Mouse (Mus musculus) kidney, embryonic 16.5 days (tissue): ENCODE data around the gene Prima1. TPM values are rescaled to one million over a fixed set of nuclear protein-coding genes. Genes with fewer than 3 reads are reported as not detected.

Experiments
- ATAC-seq: fragments of 200-750 bp; cut with Nextera tagmentation; 2 replicates; pipeline ENCODE4 v1.8.0; 2017; ENCODE audit warnings: moderate TSS enrichment; ENCODE audit not compliant: low FRiP score, low TSS enrichment
- H3K27ac ChIP-seq: fragments of 300-500 bp; sonication (generic); 2 replicates; pipeline ENCODE4 v1.5.1; 2014; ENCODE audit warnings: low read length
- H3K27me3 ChIP-seq: fragments of 300-500 bp; sonication (generic); 2 replicates; pipeline ENCODE4 v1.6.1; 2014; ENCODE audit warnings: low read length, control low read depth, mixed read lengths; ENCODE audit not compliant: insufficient read depth
- H3K36me3 ChIP-seq: fragments of 300-500 bp; sonication (generic); 2 replicates; pipeline ENCODE4 v1.6.1; 2014; ENCODE audit warnings: low read length, control low read depth, mixed read lengths; ENCODE audit not compliant: insufficient read depth
- H3K4me1 ChIP-seq: fragments of 300-500 bp; sonication (generic); 2 replicates; pipeline ENCODE4 v1.6.1; 2014; ENCODE audit warnings: low read length, control low read depth, mixed read lengths; ENCODE audit not compliant: insufficient read depth
- H3K4me2 ChIP-seq: fragments of 300-500 bp; sonication (generic); replicated peaks from 2 replicates; pipeline ENCODE4 v1.6.1; 2014; ENCODE audit warnings: low read depth, low read length
- H3K4me3 ChIP-seq: fragments of 300-500 bp; sonication (generic); 2 replicates; pipeline ENCODE4 v1.5.1; 2014; ENCODE audit warnings: mild to moderate bottlenecking, low read length
- H3K9ac ChIP-seq: fragments of 300-500 bp; sonication (generic); replicated peaks from 2 replicates; pipeline ENCODE4 v1.6.1; 2014; ENCODE audit warnings: low read length
- H3K9me3 ChIP-seq: fragments of 300-500 bp; sonication (generic); 2 replicates; pipeline ENCODE4 v1.6.1; 2016; ENCODE audit warnings: low read length, control low read depth
- WGBS: fragments of 180-500 bp; shearing (Covaris S2); extraction: QIAGEN DNeasy Blood & Tissue Kit; methylation state at CpG from one replicate; pipeline ENCODE4 v1.1.7; 2014; 5-methylcytosine and 5-hydroxymethylcytosine counted together
- polyA plus RNA-seq: library from polyadenylated mRNA; unstranded; fragments of >200 nt; fragmentation: Nextera tagmentation; extraction: Ambion mirVana; gene quantifications from 2 replicates; pipeline ENCODE4 v1.2.1, GENCODE M21; 2015

Prima1 gene
- polyA plus RNA-seq, 1 experiment from 2014 or later = 0.47 TPM

GRCm38 (mm10) chr12:103164101-103165030 is 77.6 kb downstream of the Prima1 start:
- Histone ChIP-seq H3K9me3 (no peaks in the 10 kb centered on the region), H3K4me2 (no peak overlapping the region), H3K9ac (no peak overlapping the region), H3K4me1 (peaks cover 8% of the 10 kb centered on the region), H3K4me3 (no peak overlapping the region), H3K27ac (no peak overlapping the region), H3K27me3 (no peaks in the 10 kb centered on the region), H3K36me3 (no peaks in the 10 kb centered on the region)
- ATAC-seq = no peak
- 45% methylated on average over 14 of the region's 14 CpGs for WGBS

- 79% methylated on average over 10 of the region's 10 CpGs for WGBS
- Histone ChIP-seq H3K4me1 (peaks cover 2% of the 10 kb centered on the region; the same call in 1 of the 2 replicates), H3K9ac (no peak overlapping the region), H3K27ac (no peak overlapping the region), H3K36me3 (no peaks in the 10 kb centered on the region), H3K4me3 (no peak overlapping the region), H3K9me3 (no peaks in the 10 kb centered on the region), H3K4me2 (no peak overlapping the region), H3K27me3 (0 out of 2 replicates have a peak, but pooled peaks cover 2% of the 10 kb centered on the region)
- no peak for ATAC-seq
Observed at GRCm38 (mm10) chr12:103163596-103163995, 78.4 kb downstream of the Prima1 start.

GRCm38 (mm10) chr12:103160721-103161120 is 81.2 kb downstream of the Prima1 start:
- Histone ChIP-seq H3K27me3 (0 out of 2 replicates have a peak, but pooled peaks cover 2% of the 10 kb centered on the region), H3K4me1 (no peaks in the 10 kb centered on the region), H3K4me3 (no peak overlapping the region), H3K4me2 (no peak overlapping the region), H3K9me3 (no peaks in the 10 kb centered on the region), H3K9ac (no peak overlapping the region), H3K36me3 (no peaks in the 10 kb centered on the region), H3K27ac (no peak overlapping the region)
- no peak for ATAC-seq
- 82% methylated on average over 4 of the region's 4 CpGs for WGBS

- no peak overlapping the region for H3K4me2 ChIP-seq
- H3K4me3 ChIP-seq = no peak overlapping the region
- no peaks in the 10 kb centered on the region for H3K36me3 ChIP-seq
- H3K9me3 ChIP-seq = 0 out of 2 replicates have a peak, but pooled peaks cover 2% of the 10 kb centered on the region
- 73% methylated on average over 8 of the region's 8 CpGs for WGBS
- H3K27me3 ChIP-seq = 0 out of 2 replicates have a peak, but pooled peaks cover 2% of the 10 kb centered on the region
- ATAC-seq = no peak
- no peaks in the 10 kb centered on the region for H3K4me1 ChIP-seq
- no peak overlapping the region for H3K27ac ChIP-seq
- no peak overlapping the region for H3K9ac ChIP-seq
Observed at GRCm38 (mm10) chr12:103159016-103159415, 82.9 kb downstream of the Prima1 start.

GRCm38 (mm10) chr12:103157129-103157910 is 84.6 kb downstream of the Prima1 start:
- ATAC-seq = 0 out of 2 replicates have a peak, but pooled peaks have one; percentile 57

GRCm38 (mm10) chr12:103155406-103155805 is 86.5 kb downstream of the Prima1 start:
- 0 out of 2 replicates have a peak, but pooled peaks cover 2% of the 10 kb centered on the region for H3K9me3 ChIP-seq
- H3K9ac ChIP-seq = no peak overlapping the region
- no peak overlapping the region for H3K27ac ChIP-seq
- H3K36me3 ChIP-seq = no peaks in the 10 kb centered on the region
- H3K4me1 ChIP-seq = no peaks in the 10 kb centered on the region
- 77% methylated on average over 3 of the region's 3 CpGs for WGBS
- H3K4me3 ChIP-seq = no peak overlapping the region
- 0 out of 2 replicates have a peak, but pooled peaks cover 2% of the 10 kb centered on the region for H3K27me3 ChIP-seq
- no peak for ATAC-seq
- no peak overlapping the region for H3K4me2 ChIP-seq

More at GRCm38 (mm10) chr12:103157129-103157910, 84.6 kb downstream of the Prima1 start:
- H3K9me3 ChIP-seq = 0 out of 2 replicates have a peak, but pooled peaks cover 2% of the 10 kb centered on the region
- 0 out of 2 replicates have a peak overlapping the region, but pooled peaks have one; percentile 25 for H3K9ac ChIP-seq
- 0 out of 2 replicates have a peak, but pooled peaks cover 2% of the 10 kb centered on the region for H3K27me3 ChIP-seq
- H3K4me3 ChIP-seq = no peak overlapping the region
- no peak overlapping the region for H3K4me2 ChIP-seq
- H3K4me1 ChIP-seq = no peaks in the 10 kb centered on the region
- 37% methylated on average over 18 of the region's 18 CpGs for WGBS
- no peaks in the 10 kb centered on the region for H3K36me3 ChIP-seq
- no peak overlapping the region for H3K27ac ChIP-seq

- Histone ChIP-seq H3K4me1 (no peaks in the 10 kb centered on the region), H3K9ac (no peak overlapping the region), H3K27me3 (0 out of 2 replicates have a peak, but pooled peaks cover 2% of the 10 kb centered on the region), H3K9me3 (0 out of 2 replicates have a peak, but pooled peaks cover 2% of the 10 kb centered on the region), H3K4me3 (no peak overlapping the region), H3K36me3 (no peaks in the 10 kb centered on the region), H3K4me2 (no peak overlapping the region), H3K27ac (no peak overlapping the region)
- 82% methylated on average over 2 of the region's 2 CpGs for WGBS
- ATAC-seq = no peak
Observed at GRCm38 (mm10) chr12:103154927-103155326, 87.0 kb downstream of the Prima1 start.

GRCm38 (mm10) chr12:103150247-103150646 is 91.7 kb downstream of the Prima1 start:
- WGBS = 65% methylated on average over 2 of the region's 2 CpGs

More at GRCm38 (mm10) chr12:103150247-103150646, 91.7 kb downstream of the Prima1 start:
- Histone ChIP-seq H3K27ac (no peak overlapping the region), H3K9ac (no peak overlapping the region), H3K9me3 (peaks cover 12% of the 10 kb centered on the region; the same call in 1 of the 2 replicates), H3K4me3 (no peak overlapping the region), H3K36me3 (no peaks in the 10 kb centered on the region), H3K4me2 (no peak overlapping the region), H3K4me1 (no peaks in the 10 kb centered on the region), H3K27me3 (no peaks in the 10 kb centered on the region)
- no peak for ATAC-seq
